ENCODE assay signal across 8 mouse cellular contexts in genomic region chr3:102466587-102466986, GRCm38 (mm10). TPM values are rescaled to one million over a fixed set of nuclear protein-coding genes. Genes with fewer than 3 reads are reported as not detected.
DNase-seq lines count a peak whose midpoint lies in the region; ATAC-seq and TF ChIP-seq lines count a peak whose summit lies in the region.

No protein-coding gene starts in this region.

- peak; percentile 77 for TF ChIP-seq CTCF in ES-Bruce4 (IDR thresholded peaks at IDR 0.05; ENCODE audit: low read depth, low read length)

- peak; percentile 52 to 58 for DNase-seq in adrenal gland, adult 18-20 months (ENCODE audit: low spot score in 2 of 2)
- peak; percentile 72 for DNase-seq in embryo, embryonic 11 days
- peak; percentile 83 for DNase-seq in kidney, postnatal 4 days
- DNase-seq in lung, postnatal 14 days: peak; percentile 73
- peak; percentile 56 to 75 for DNase-seq in right cerebral cortex, postnatal 10 days (ENCODE audit: low spot score in 2 of 2)

- ATAC-seq in granulocyte monocyte progenitor cell, adult 5-6 weeks (replicated peaks; ENCODE audit: poor library complexity, severe bottlenecking): peak; percentile 52; the same call in 1 of the 2 replicates
- no peak for ATAC-seq in activated CD4-positive, CD25-positive, alpha-beta regulatory T cell, adult 4 months

- TF ChIP-seq POLR2A in ES-Bruce4 (IDR thresholded peaks at IDR 0.05; ENCODE audit: insufficient read depth, low read length): no peak

- H3K27me3 ChIP-seq in ES-Bruce4 (ENCODE audit: control insufficient read depth, insufficient read depth, low read length, poor library complexity, severe bottlenecking): no peaks in the 10 kb centered on the region

- no peak overlapping the region for H3K9ac ChIP-seq in ES-Bruce4 (ENCODE audit: low read depth, poor library complexity, severe bottlenecking)

- H3K4me3 ChIP-seq in ES-Bruce4 (ENCODE audit: low read depth, low read length): no peak overlapping the region

- TF ChIP-seq EP300 in ES-Bruce4 (IDR thresholded peaks at IDR 0.05; ENCODE audit: insufficient read depth, low read depth, low read length): no peak

- no peaks in the 10 kb centered on the region for H3K9me3 ChIP-seq in ES-Bruce4 (replicated peaks; ENCODE audit: control insufficient read depth, insufficient read depth, low read length, poor library complexity, severe bottlenecking)

- no peaks in the 10 kb centered on the region for H3K4me1 ChIP-seq in ES-Bruce4 (ENCODE audit: control insufficient read depth, insufficient read depth, low read length)

- no peaks in the 10 kb centered on the region for H3K36me3 ChIP-seq in ES-Bruce4 (ENCODE audit: control insufficient read depth, insufficient read depth, low read length, poor library complexity, severe bottlenecking)

- no peak overlapping the region for H3K27ac ChIP-seq in ES-Bruce4 (ENCODE audit: insufficient read depth, low read length)

RNA-seq across cellular contexts. Expression of gene Ngf, which starts 3.1 kb away (rescaled TPM):
- 0.81 and 1.1 TPM in 2 replicates for polyA plus RNA-seq in ES-Bruce4 (2011; ENCODE audit: insufficient read depth, insufficient read length, low read depth, missing spikeins)
- 1 to 10 TPM; 2.1 to 3.3 TPM for total RNA-seq in adrenal gland, adult 18-20 months (2021)
- total RNA-seq in granulocyte monocyte progenitor cell, adult 5-6 weeks (2014; fragmentation: Nextera tagmentation): not detected in 2 replicates
- not detected in 2 replicates for total RNA-seq in granulocyte monocyte progenitor cell, adult 5-6 weeks (2017)
- not detected for polyA plus RNA-seq in activated CD4-positive, CD25-positive, alpha-beta regulatory T cell, adult 4 months (2017; shearing (Covaris generic))
